Mouse (Mus musculus) cerebellum, adult 2 months (tissue): ENCODE results near the gene Tbccd1.

ENCODE experiments used
- CTCF ChIP-seq: fragments of 200-500 bp; IDR thresholded peaks from 2 replicates; pipeline ENCODE4 v1.5.1; 2011; ENCODE audit warnings: low read depth, mild to moderate bottlenecking, control low read depth, low read length, moderate library complexity, borderline replicate concordance; ENCODE audit not compliant: insufficient read depth
- POLR2A ChIP-seq: fragments of 200-500 bp; IDR thresholded peaks from 2 replicates; pipeline ENCODE4 v1.6.1; 2011; ENCODE audit warnings: low read length, control low read depth, borderline replicate concordance; ENCODE audit not compliant: insufficient read depth

DNA sequence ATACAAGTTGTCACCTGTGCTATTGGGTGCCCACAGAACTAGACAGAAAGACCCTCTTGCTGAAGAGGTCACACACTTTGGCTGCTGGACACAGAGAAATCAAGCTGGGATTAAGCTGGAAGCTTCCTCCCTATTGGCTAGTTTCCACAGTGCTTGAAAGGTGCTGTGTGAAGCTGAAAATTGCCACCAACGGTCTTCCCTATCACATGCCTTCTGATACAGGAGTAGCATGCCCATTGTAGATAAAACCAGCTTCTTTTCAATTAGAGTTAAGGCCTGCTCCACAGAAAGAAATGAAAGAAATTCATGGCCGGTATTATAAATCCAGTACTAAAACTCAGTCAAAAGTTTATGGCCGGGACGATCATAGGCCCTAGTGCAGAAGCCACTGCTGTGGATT is 4.8 kb downstream of the Tbccd1 start:
- TF ChIP-seq CTCF (no peak), POLR2A (no peak)
